Mouse (Mus musculus): Measurements from ENCODE around the gene Esp8.
"Not testable (repeated sequence)": the region's sequence is repeated elsewhere in the genome, so short reads cannot be mapped to it uniquely, and the experiment has no call there.

Esp8 gene

DNA sequence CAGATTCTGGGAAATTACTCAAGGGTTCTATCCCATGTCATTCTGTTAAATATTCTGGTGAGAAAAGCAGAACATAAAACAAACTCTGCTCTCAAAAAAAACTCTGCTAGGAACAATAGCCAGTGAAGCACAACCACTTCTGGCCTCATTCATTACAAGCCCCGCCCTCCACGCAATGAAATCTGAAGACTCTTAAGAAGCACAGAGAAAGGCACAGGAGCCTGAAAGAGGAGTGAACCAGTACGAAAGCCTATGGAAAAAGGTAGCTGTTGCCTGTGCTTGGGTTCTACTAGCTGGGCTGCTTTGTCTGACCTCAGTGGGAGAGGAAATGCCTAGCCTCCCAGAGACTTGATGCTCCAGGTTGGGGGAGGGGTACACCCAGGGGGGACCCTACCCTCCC is at the start of gene Esp8:
Gene Esp8, plus strand, starts transcription at position 205 of the 400 bp plus-strand sequence.
- DNase-seq (ENCODE audit: low spot score in 2 of 2): no peak

DNA sequence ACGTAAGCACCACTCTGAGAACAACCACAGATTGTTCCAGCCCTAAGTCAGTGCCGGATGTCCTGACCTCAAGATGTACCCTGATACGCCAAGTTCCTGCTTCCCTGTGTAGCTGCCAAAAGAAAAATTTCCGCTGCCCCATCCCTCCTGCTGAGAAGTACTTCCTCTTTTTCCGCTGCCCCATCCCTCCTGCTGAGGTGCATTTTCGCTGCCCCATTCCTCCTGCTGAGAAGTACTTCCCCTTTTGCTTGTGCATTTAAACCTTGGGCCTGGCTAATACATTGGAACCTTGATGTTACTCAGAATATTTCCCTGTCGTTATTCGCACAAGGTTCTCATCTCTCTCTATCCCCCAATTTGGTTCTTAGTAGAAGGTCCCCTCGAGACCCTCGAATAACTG is 36.3 kb upstream of the Esp8 start:
- not testable (repeated sequence) for DNase-seq (ENCODE audit: low spot score in 2 of 2)

DNA sequence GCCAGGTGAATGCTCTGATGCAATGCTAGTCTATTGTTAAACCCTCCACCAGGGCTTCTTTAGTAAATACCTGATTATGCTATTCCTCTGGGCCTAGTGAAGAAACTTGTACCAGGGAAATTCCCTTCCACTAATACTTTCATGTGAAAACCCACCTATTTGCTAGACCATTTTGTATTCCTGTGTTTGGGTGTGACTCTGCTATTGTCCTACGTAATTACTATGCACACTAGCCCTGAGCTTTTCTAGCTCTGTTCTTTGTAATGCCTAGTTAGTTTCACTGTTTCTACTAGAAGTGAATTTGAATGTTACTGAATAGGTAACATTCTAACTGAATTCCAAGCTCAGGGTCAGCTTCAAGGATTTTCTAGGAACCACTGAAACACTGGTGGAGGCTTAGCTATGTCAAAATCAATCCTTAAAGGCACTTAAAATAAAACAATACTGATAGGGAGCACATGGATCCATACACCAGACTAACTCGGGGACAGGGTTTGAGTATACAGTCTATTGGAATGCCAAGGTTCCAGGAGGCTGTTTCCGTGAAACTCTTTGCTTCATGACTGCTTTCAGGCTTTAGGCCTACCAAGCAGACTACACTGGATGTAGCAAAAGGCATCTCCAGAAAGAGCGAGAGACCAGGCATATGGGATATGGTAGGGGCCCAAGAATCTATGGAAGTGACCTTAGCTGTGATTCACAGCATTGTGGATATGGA is 24.2 kb upstream of the Esp8 start:
- not testable (repeated sequence) for DNase-seq (ENCODE audit: low spot score in 2 of 2)

DNA sequence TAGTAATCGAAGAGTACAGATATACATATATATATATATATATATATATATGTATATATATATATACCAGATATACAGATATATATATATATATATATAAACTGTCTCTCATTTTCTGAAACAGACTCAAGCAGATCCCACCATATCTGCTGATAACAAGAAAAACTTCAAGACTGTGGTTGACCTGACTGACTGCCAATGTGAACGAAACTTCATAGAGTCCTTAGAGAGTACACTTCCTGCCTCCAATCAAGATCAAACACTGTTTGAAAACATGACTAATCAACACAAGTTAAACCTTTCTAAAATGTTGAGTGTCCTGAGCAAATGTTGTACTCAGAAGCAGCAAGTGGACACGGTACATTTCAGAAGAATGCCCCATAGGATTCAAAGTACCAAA is 10.0 kb downstream of the Esp8 start:
- DNase-seq (ENCODE audit: low spot score in 2 of 2): no peak

DNA sequence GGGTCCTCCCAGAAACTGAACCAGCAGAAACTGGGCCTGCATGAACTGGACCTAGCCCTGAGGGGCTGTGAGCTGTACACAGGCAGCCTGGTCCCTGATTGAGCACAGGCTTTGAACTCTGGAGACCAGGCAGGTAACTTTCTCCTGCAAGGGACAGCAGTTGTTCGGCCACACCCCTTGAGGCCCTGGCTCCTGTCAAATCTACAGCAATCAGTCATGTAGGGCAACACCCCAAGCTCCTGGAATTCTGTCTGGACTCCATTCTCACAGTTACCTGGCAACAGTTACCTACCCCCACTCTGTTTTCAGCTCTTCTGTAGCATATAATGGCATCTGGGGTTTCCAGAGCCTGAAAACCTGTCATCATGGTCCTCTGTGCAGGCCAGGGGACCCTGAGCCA is 11.3 kb downstream of the Esp8 start:
- DNase-seq (ENCODE audit: low spot score in 2 of 2): no peak

DNA sequence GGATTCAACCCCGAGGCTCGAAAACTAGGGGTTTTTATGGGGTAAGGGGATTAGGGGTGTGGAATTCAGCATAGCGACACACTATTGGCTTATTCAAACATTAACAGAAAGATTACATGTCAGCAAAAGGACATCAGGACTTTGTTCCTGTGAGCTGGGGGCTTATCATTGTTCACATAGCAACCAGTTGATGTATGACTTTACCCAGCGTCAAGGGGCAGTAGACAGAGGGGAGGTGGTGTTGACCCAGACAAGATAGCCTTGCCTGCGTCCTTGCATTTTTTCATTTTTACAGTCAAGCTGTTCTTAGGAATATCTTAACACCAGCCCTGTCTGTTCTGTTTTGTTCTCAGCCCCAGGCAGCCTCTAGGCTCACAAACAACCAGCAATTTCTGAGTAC is 27.2 kb downstream of the Esp8 start:
- not testable (repeated sequence) for DNase-seq (ENCODE audit: low spot score in 2 of 2)

DNA sequence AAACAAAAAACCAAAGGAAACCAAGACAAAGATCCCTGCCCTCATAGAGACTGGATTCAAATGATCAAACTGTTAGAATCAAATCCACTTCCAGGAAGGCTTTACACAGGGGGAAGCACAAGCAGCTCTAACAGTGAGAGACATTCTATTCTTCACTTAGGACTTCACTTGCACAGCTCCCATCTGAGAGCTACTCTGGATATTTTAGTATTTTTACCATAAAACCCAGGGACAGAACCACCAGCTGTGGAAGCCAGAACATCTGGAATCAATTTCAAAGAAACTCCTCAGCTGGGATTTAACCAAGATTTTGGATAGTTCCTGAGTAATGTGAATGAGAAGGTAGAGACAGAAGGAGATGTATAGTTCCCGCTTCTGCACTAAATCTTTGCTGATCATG is 33.6 kb downstream of the Esp8 start:
- DNase-seq (ENCODE audit: low spot score in 2 of 2): no peak

DNA sequence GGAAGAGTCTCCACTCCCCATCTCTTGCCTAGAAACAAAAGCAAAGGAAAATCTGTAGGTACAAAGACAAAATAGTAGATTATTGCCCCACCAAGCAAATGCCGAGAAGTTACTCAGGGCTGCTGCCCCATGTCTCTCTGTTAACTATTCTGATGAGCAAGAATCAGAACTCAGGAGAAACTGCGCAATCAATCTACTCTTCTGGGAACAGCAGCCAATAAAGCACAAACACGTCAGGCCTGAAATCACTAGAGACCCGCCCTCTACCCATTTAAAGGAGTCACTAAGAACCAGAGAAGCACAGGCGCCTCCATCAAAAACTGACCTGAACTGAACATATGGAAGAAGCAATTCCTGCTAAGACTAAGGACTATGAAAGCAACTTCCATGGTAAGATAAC is 41.4 kb downstream of the Esp8 start, which contains the start of gene Esp6:
Gene Esp6, plus strand, starts transcription at position 301 of the 400 bp plus-strand sequence.
- DNase-seq (ENCODE audit: low spot score in 2 of 2): no peak
